Mouse (Mus musculus) embryonic facial prominence, embryonic 11.5 days (tissue): ENCODE data around the gene Prkn. TPM values are rescaled to one million over a fixed set of nuclear protein-coding genes. Genes with fewer than 3 reads are reported as not detected.

Experiments used
- ATAC-seq: fragments of 200-750 bp; cut with Nextera tagmentation; replicated peaks from 2 replicates; pipeline ENCODE4 v1.8.0; 2017; ENCODE audit warnings: low read depth; ENCODE audit not compliant: insufficient number of reproducible peaks, low FRiP score, low TSS enrichment
- DNase-seq: peaks from one replicate; pipeline ENCODE4 v3.0.0-alpha.2; 2015; ENCODE audit warnings: low spot score
- H3K27ac ChIP-seq: fragments of 300-500 bp; sonication (generic); replicated peaks from 2 replicates; pipeline ENCODE4 v1.5.1; 2014; ENCODE audit warnings: mild to moderate bottlenecking, low read depth, low read length, control low read depth
- H3K27me3 ChIP-seq: fragments of 300-500 bp; sonication (generic); 2 replicates; pipeline ENCODE4 v1.6.1; 2014; ENCODE audit warnings: mild to moderate bottlenecking, low read length, moderate library complexity, mixed read lengths; ENCODE audit not compliant: control insufficient read depth, insufficient read depth
- H3K36me3 ChIP-seq: fragments of 300-500 bp; sonication (generic); replicated peaks from 2 replicates; pipeline ENCODE4 v1.6.1; 2014; ENCODE audit warnings: low read depth, mild to moderate bottlenecking, low read length, moderate library complexity, mixed read lengths; ENCODE audit not compliant: control insufficient read depth, insufficient read depth
- H3K4me1 ChIP-seq: fragments of 300-500 bp; sonication (generic); 2 replicates; pipeline ENCODE4 v1.6.1; 2014; ENCODE audit warnings: low read length, mixed read lengths; ENCODE audit not compliant: control insufficient read depth, insufficient read depth
- H3K4me2 ChIP-seq: fragments of 300-500 bp; sonication (generic); 2 replicates; pipeline ENCODE4 v1.6.1; 2014; ENCODE audit warnings: low read depth, mild to moderate bottlenecking, control low read depth, low read length, moderate library complexity
- H3K4me3 ChIP-seq: fragments of 300-500 bp; sonication (generic); 2 replicates; pipeline ENCODE4 v1.5.1; 2014; ENCODE audit warnings: low read depth, low read length, control low read depth
- H3K9ac ChIP-seq: fragments of 300-500 bp; sonication (generic); replicated peaks from 2 replicates; pipeline ENCODE4 v1.6.1; 2014; ENCODE audit warnings: mild to moderate bottlenecking, control low read depth, low read length
- H3K9me3 ChIP-seq: fragments of 300-500 bp; sonication (generic); replicated peaks from 2 replicates; pipeline ENCODE4 v1.6.1; 2016; ENCODE audit warnings: mild to moderate bottlenecking, low read length, inconsistent platforms, mixed read lengths; ENCODE audit not compliant: control insufficient read depth
- WGBS: fragments of 180-500 bp; shearing (Covaris S2); extraction: QIAGEN DNeasy Blood & Tissue Kit; methylation state at CpG from one replicate; pipeline ENCODE4 v1.1.7; 2014; 5-methylcytosine and 5-hydroxymethylcytosine counted together
- polyA plus RNA-seq: library from polyadenylated mRNA; unstranded; fragments of >200 nt; fragmentation: Nextera tagmentation; extraction: Ambion mirVana; gene quantifications from 2 replicates; pipeline ENCODE4 v1.2.1, GENCODE M21; 2014

Gene Prkn
- polyA plus RNA-seq, 1 experiment from 2014 or later, result 0.97 TPM

DNA sequence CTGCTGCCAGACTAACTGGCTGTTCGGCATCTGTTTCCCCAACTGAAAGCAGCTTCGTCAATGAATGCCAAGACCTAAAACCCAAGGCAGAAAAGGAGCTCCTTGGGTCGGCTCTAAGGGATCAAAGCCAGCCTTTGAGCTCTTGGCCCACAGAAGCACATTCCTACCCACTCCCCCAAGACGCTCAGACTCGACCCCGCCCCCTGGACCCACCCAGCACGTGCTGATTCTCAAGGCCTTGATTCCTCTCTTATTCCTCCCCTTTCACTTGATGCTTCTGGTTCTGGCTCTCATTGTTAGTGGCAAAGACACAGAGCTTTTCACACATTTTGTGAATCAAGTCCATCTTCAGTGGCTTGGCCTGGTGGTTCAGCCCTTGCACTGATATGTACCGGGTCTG, 979.3 kb downstream of the Prkn start:
- no peaks in the 10 kb centered on the region for H3K27me3 ChIP-seq
- ATAC-seq, result no peak
- H3K4me1 ChIP-seq, result no peaks in the 10 kb centered on the region
- no peak overlapping the region for H3K4me3 ChIP-seq
- no peak overlapping the region for H3K27ac ChIP-seq
- DNase-seq, result no peak
- H3K4me2 ChIP-seq, result no peak overlapping the region
- 54% methylated on average over 8 of the region's 8 CpGs for WGBS
- H3K36me3 ChIP-seq, result no peaks in the 10 kb centered on the region
- H3K9me3 ChIP-seq, result no peaks in the 10 kb centered on the region
- no peak overlapping the region for H3K9ac ChIP-seq

DNA sequence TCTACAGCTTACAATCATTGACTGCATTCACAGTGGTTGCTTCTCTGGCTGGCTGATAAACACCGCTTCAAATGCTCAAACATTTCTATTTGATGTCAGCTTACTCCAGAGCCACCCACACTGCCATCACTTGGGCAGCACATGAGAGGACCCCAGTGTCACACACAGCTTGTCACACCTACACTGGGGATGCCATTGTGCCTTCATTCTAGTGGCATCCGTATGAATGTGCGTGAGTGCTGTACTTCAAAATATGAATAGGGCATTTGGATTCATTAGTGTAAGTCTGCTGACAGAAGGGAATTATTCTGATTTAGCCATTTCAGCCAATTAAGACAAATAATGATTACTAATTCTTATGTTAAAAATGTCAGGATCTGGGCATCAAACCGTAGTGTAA, 980.6 kb downstream of the Prkn start:
- H3K4me2 ChIP-seq, result no peak overlapping the region
- no peak overlapping the region for H3K9ac ChIP-seq
- H3K4me3 ChIP-seq, result no peak overlapping the region
- no peaks in the 10 kb centered on the region for H3K9me3 ChIP-seq
- DNase-seq (no peak), ATAC-seq (no peak)
- H3K36me3 ChIP-seq, result no peaks in the 10 kb centered on the region
- no peaks in the 10 kb centered on the region for H3K27me3 ChIP-seq
- no peaks in the 10 kb centered on the region for H3K4me1 ChIP-seq
- 91% methylated on average over 4 of the region's 4 CpGs for WGBS
- H3K27ac ChIP-seq, result no peak overlapping the region

- DNase-seq (no peak), ATAC-seq (no peak)
- 68% methylated on average over 3 of the region's 3 CpGs for WGBS
- H3K36me3 ChIP-seq, result no peaks in the 10 kb centered on the region
- H3K27ac ChIP-seq, result no peak overlapping the region
- no peaks in the 10 kb centered on the region for H3K4me1 ChIP-seq
- H3K4me2 ChIP-seq, result no peak overlapping the region
- no peaks in the 10 kb centered on the region for H3K27me3 ChIP-seq
- no peak overlapping the region for H3K9ac ChIP-seq
- H3K9me3 ChIP-seq, result no peaks in the 10 kb centered on the region
- H3K4me3 ChIP-seq, result no peak overlapping the region
Observed at GRCm38 (mm10) chr17:11829501-11829900, 989.3 kb downstream of the Prkn start.

- Histone ChIP-seq H3K27me3 (no peaks in the 10 kb centered on the region), H3K4me2 (no peak overlapping the region), H3K36me3 (no peaks in the 10 kb centered on the region), H3K27ac (no peak overlapping the region), H3K9ac (no peak overlapping the region), H3K4me1 (no peaks in the 10 kb centered on the region), H3K9me3 (no peaks in the 10 kb centered on the region), H3K4me3 (no peak overlapping the region)
- WGBS, result 83% methylated on average over 3 of the region's 3 CpGs
- DNase-seq (no peak), ATAC-seq (no peak)
Observed at GRCm38 (mm10) chr17:11837121-11837520, 996.9 kb downstream of the Prkn start.

DNA sequence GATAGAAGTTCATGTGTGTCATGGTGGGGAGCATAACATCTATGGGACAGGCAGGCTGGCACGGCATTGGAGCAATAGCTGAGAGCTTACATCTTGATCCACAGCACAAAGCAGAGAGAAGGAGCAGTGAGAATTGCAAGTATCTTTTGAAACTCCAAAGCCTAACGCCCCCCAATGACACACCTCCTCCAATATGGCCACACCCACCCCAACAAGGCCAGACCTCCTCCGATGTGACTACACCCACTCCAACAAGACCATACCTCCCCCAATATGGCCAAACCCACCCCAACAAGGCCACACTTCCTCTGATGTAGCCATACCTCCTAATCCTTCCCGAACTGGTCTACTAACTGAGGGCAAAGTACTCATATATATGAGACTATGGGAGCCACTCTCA, 1004.3 kb downstream of the Prkn start:
- Histone ChIP-seq H3K9ac (no peak overlapping the region), H3K4me1 (no peaks in the 10 kb centered on the region), H3K27me3 (no peaks in the 10 kb centered on the region), H3K4me3 (no peak overlapping the region), H3K9me3 (no peaks in the 10 kb centered on the region), H3K4me2 (no peak overlapping the region), H3K27ac (no peak overlapping the region), H3K36me3 (no peaks in the 10 kb centered on the region)
- 94% methylated on average over 4 of the region's 4 CpGs for whole genome bisulfite sequencing
- no peak for ATAC-seq
- no peak for DNase-seq

DNA sequence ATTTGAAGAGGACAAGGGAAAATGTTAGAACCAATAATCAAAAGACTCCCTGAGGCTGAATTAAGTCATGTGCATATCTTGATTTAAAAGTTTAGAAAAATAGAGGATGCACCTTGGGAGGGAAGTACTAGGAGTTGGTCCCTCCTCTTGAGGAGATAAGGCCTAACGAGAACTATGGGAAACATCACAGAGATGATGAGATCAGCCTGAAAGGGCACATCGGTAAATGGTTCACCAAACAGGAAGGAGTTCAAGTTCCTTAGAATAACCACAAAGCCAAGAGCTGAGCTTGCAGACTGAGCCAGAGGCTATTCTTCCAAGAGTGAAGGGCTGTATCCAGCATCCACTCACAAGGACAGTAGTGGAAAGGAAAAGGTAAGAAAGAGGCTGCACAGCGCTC, 1004.8 kb downstream of the Prkn start:
- H3K4me3 ChIP-seq, result no peak overlapping the region
- no peaks in the 10 kb centered on the region for H3K27me3 ChIP-seq
- H3K4me2 ChIP-seq, result no peak overlapping the region
- no peaks in the 10 kb centered on the region for H3K4me1 ChIP-seq
- no peak overlapping the region for H3K9ac ChIP-seq
- WGBS, result 93% methylated on average over 3 of the region's 3 CpGs
- H3K36me3 ChIP-seq, result no peaks in the 10 kb centered on the region
- H3K9me3 ChIP-seq, result no peaks in the 10 kb centered on the region
- DNase-seq, result no peak
- no peak overlapping the region for H3K27ac ChIP-seq
- no peak for ATAC-seq

- Histone ChIP-seq H3K4me3 (no peak overlapping the region), H3K9ac (no peak overlapping the region), H3K27me3 (no peaks in the 10 kb centered on the region), H3K36me3 (no peaks in the 10 kb centered on the region), H3K4me2 (no peak overlapping the region), H3K4me1 (no peaks in the 10 kb centered on the region), H3K27ac (no peak overlapping the region), H3K9me3 (no peaks in the 10 kb centered on the region)
- 82% methylated on average over 2 of the region's 2 CpGs for WGBS
- ATAC-seq, result no peak
- no peak for DNase-seq
Observed at GRCm38 (mm10) chr17:11845506-11845905, 1005.3 kb downstream of the Prkn start.

DNA sequence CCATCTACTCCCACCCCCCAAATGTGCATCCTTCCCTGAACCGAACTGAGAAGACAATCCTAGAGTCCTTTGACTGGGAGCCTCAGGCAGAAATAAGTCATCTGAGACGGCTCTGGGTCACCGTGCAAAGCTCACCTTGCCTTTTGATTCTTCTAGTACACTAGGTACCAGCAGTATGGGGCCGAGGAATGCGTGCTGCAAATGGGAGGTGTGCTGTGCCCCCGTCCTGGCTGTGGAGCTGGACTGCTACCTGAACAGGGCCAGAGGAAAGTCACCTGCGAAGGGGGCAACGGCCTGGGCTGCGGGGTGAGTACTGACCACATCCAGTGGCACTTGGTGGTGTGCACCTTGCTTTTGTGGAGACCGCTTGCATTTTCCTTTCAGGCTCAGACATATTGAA, 1014.4 kb downstream of the Prkn start:
- 69% methylated on average over 10 of the region's 10 CpGs for WGBS
- Histone ChIP-seq H3K36me3 (no peaks in the 10 kb centered on the region), H3K27me3 (no peaks in the 10 kb centered on the region), H3K4me3 (no peak overlapping the region), H3K4me2 (no peak overlapping the region), H3K9me3 (no peaks in the 10 kb centered on the region), H3K27ac (no peak overlapping the region), H3K9ac (no peak overlapping the region), H3K4me1 (no peaks in the 10 kb centered on the region)
- ATAC-seq (no peak), DNase-seq (no peak)
